In genomic region chr4:120242783-120243262, GRCm38 (mm10) we compare ENCODE assay signal across 8 mouse cellular contexts. TPM values are rescaled to one million over a fixed set of nuclear protein-coding genes. Genes with fewer than 3 reads are reported as not detected.
A peak's percentile ranks its signal among the peaks of the same experiment; 100 is the strongest.
DNase-seq lines count a peak whose midpoint lies in the region; TF ChIP-seq lines count a peak whose summit lies in the region.

No protein-coding gene starts in this region.

- H3K4me3 ChIP-seq in gastrocnemius, adult 2 months: no peak overlapping the region

- intact Hi-C loops in gastrocnemius, adult 2 months (cut with DNase I): no loop called here

- DNase-seq in gastrocnemius, adult 2 months: peak; percentile 56
- DNase-seq in gastrocnemius, postnatal 25 days: no peak
- peak; percentile 67 for DNase-seq in cerebellum, adult 8-10 months
- peak; percentile 57 to 76 for DNase-seq in frontal cortex, adult 2 months (ENCODE audit: extremely low spot score in 1 of 2, low spot score in 1 of 2)
- DNase-seq in layer of hippocampus, adult 8-10 months (ENCODE audit: low spot score in 2 of 2): peak; percentile 81 to 82
- peak; percentile 69 for DNase-seq in lung, postnatal 25 days (ENCODE audit: low spot score)
- DNase-seq in right cerebral cortex, postnatal 4 days: peak; percentile 89
- DNase-seq in ovary, postnatal 36 days (ENCODE audit: low spot score): no peak

- TF ChIP-seq CTCF in gastrocnemius, adult 2 months (IDR thresholded peaks at IDR 0.05): no peak

- H3K27ac ChIP-seq in gastrocnemius, adult 2 months: no peak overlapping the region

RNA-seq across cellular contexts. Expression of gene Foxo6, which starts 44.3 kb away (rescaled TPM):
- 10 to 100 TPM in 1 of 2 experiments, 1 to 10 TPM in 1; 4.3 to 10.0 TPM for total RNA-seq in gastrocnemius, adult 2 months (2021)
- 1 to 10 TPM; 7.0 to 8.9 TPM for total RNA-seq in gastrocnemius, postnatal 25 days (2021)
- 7.4 and 8.9 TPM in 2 replicates for polyA plus RNA-seq in frontal cortex, adult 2 months (2012; rRNA removed)
- 10 to 100 TPM; 26.3 to 35.6 (median 28.9) TPM for total RNA-seq in layer of hippocampus, adult 8-10 months (2022)

Comparison
In these comparisons a context has a peak if more than half of its experiments do, and no peak if none do; other contexts are left out.
1. DNase-seq: peak in gastrocnemius, adult 2 months (single experiment), cerebellum, adult 8-10 months (single experiment), frontal cortex, adult 2 months (2 of 2), layer of hippocampus, adult 8-10 months (2 of 2), lung, postnatal 25 days (single experiment) and right cerebral cortex, postnatal 4 days (single experiment); none in gastrocnemius, postnatal 25 days (single experiment) and ovary, postnatal 36 days (single experiment).